Mouse (Mus musculus) erythroblast, embryonic 14.5 days (primary cell): ENCODE data around the gene Podnl1. TPM values are rescaled to one million over a fixed set of nuclear protein-coding genes. Genes with fewer than 3 reads are reported as not detected.

ENCODE experiments used
- H3K27me3 ChIP-seq: 2 replicates; pipeline ENCODE4 v1.6.1; 2012; ENCODE audit warnings: inconsistent platforms; ENCODE audit not compliant: control insufficient read depth
- H3K36me3 ChIP-seq: 2 replicates; pipeline ENCODE4 v1.6.1; 2012; ENCODE audit warnings: mild to moderate bottlenecking, inconsistent platforms; ENCODE audit not compliant: control insufficient read depth
- H3K4me1 ChIP-seq: 2 replicates; pipeline ENCODE4 v1.6.1; 2012; ENCODE audit warnings: inconsistent platforms; ENCODE audit not compliant: control insufficient read depth
- H3K4me3 ChIP-seq: replicated peaks from 2 replicates; pipeline ENCODE3; 2012; ENCODE audit warnings: moderate library complexity, mild to moderate bottlenecking, inconsistent platforms
- H3K9me3 ChIP-seq: 2 replicates; pipeline ENCODE4 v1.6.1; 2012; ENCODE audit warnings: low read length, inconsistent platforms, mixed read lengths; ENCODE audit not compliant: control insufficient read depth
- GATA1 ChIP-seq: IDR thresholded peaks from 2 replicates; pipeline ENCODE4 v1.6.1; 2012; ENCODE audit warnings: low read length, inconsistent platforms, mixed read lengths
- TAL1 ChIP-seq: IDR thresholded peaks from 3 replicates; pipeline ENCODE4 v1.6.1; 2012; ENCODE audit warnings: low read length, inconsistent platforms, mixed read lengths
- polyA plus RNA-seq: library from polyadenylated mRNA; stranded (reverse); fragments of >175 nt; gene quantifications from 2 replicates; pipeline ENCODE4 v1.2.3, GENCODE M21; 2012

Podnl1 gene
- not detected in 2 replicates for polyA plus RNA-seq

DNA sequence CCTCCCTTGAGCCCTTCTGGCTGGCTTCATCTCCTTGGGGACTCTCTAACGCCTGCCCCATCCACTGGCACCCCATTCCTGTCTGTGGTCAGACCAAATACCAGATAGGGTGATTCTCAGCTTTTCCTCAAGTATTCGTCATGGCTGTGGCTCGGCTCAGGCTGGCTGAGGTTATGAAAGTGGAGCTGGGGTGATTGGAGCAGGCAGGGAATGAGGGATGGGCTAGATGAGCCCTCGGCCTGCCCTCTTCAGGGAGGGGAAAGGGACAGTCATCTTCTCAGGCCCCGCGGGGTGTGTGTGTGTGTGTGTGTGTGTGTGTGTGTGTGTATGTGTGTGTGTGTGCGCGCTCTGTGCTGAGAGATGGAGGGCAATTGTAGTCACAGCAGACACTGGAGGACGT, at the start of gene Podnl1:
Gene Podnl1, plus strand, starts transcription at position 334 of the 400 bp plus-strand sequence.
- Histone ChIP-seq H3K9me3 (no peaks in the 10 kb centered on the region), H3K4me3 (no peak within 1 kb of the TSS), H3K4me1 (no peaks in the 10 kb centered on the region), H3K36me3 (no peaks in the 10 kb centered on the region), H3K27me3 (no peaks in the 10 kb centered on the region; the same call in 1 of the 2 replicates)
- TF ChIP-seq GATA1 (no peak), TAL1 (no peak)

DNA sequence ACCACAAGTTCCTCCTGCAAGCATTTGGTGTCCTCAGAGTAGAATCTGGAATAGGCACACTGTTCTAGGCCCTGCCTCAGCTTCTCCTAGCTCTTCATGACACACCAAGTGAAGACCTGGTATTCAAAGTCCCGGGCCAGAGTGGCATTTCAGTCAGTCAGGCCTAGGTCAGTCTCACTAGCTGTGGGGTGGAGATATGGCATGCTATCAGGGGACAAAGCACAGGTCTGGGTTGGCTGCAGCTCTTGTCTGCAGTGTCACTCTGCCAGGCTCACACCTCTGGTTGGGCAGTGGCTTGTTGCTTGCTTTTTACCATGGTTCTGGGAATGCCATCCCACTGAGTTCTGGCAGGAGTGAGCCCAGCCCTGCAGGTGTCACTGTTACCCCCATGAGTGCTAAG, 49.4 kb upstream of the Podnl1 start:
- TF ChIP-seq GATA1 (no peak), TAL1 (no peak)
- peaks cover 56% of the 10 kb centered on the region for H3K36me3 ChIP-seq
- H3K4me1 ChIP-seq = peaks cover 9% of the 10 kb centered on the region
- H3K9me3 ChIP-seq = no peaks in the 10 kb centered on the region
- no peaks in the 10 kb centered on the region for H3K27me3 ChIP-seq
- H3K4me3 ChIP-seq = no peak overlapping the region

DNA sequence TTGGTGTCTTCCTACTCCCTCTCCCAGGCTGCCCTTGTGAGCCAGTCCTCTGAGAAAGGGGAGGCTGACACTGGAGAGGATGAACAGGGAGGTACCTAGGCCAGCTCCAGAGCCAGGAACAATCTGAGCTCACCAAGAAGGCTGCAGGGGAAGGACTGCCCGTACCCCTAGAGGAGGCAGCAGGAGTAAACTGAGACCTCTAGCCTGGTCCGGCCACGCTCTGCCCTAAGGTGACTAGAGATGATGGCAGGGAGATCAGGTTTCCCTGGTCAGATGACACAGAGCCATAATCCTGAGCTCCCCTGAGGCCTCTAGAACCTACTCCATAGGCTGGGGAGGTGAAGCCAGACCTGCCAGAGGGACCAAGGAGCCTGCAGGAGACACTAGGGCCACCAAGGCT, 48.9 kb upstream of the Podnl1 start:
- no peak overlapping the region for H3K4me3 ChIP-seq
- TF ChIP-seq TAL1 (no peak), GATA1 (no peak)
- peaks cover 57% of the 10 kb centered on the region for H3K36me3 ChIP-seq
- H3K9me3 ChIP-seq = no peaks in the 10 kb centered on the region
- H3K4me1 ChIP-seq = peaks cover 7% of the 10 kb centered on the region; the same call in 1 of the 2 replicates
- no peaks in the 10 kb centered on the region for H3K27me3 ChIP-seq

GRCm38 (mm10) chr8:84079206-84079605, 46.6 kb upstream of the Podnl1 start:
- Histone ChIP-seq H3K4me3 (no peak overlapping the region), H3K27me3 (no peaks in the 10 kb centered on the region), H3K9me3 (no peaks in the 10 kb centered on the region), H3K4me1 (peaks cover 5% of the 10 kb centered on the region; the same call in 1 of the 2 replicates), H3K36me3 (peaks cover 72% of the 10 kb centered on the region)
- TF ChIP-seq GATA1 (no peak), TAL1 (no peak)

- Histone ChIP-seq H3K4me3 (no peak overlapping the region), H3K4me1 (peaks cover 2% of the 10 kb centered on the region; the same call in 1 of the 2 replicates), H3K27me3 (no peaks in the 10 kb centered on the region), H3K36me3 (peaks cover 81% of the 10 kb centered on the region), H3K9me3 (no peaks in the 10 kb centered on the region)
- TF ChIP-seq TAL1 (no peak), GATA1 (no peak)
Measured at GRCm38 (mm10) chr8:84083829-84084241, 42.0 kb upstream of the Podnl1 start.

DNA sequence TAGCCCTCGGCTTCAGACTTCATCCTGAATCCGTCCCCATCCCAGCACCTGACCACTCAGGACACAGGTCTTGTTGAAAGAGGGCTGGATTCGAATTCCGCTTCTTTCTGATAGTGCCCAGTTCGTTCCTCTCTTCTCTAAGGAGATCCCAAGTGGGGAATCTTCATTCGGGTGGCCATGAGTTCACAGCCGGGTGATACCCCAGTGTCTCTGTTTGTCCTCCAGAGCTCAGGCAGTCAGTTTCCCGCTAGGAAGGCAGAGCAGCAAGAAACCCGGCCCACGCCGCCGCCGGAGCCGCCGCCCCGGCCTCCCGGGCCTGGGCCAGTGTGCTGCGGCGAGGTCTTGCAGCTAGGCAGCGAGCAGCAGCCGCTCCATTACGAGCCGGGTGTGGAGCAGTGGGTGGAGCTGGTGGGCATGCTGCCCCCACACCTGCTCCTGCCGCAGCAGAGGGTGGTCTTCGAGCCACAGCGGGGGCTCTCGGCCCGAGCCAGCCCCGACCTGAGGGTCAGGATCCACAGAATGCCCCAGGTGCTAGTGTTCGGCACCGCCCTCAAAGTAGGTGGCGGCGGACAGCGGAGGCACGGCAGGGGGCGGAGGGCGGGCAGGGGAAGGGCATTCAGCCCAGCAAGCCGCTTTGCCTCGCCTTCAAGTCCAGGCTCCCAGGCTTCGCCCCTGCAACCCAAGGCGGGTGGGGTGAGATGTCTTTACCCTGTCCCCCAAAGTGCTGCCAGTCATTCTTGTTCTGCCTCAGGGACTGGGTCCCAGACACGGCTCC, 41.3 kb upstream of the Podnl1 start:
- TF ChIP-seq TAL1 (no peak), GATA1 (no peak)
- Histone ChIP-seq H3K4me3 (no peak overlapping the region), H3K4me1 (peaks cover 2% of the 10 kb centered on the region; the same call in 1 of the 2 replicates), H3K27me3 (no peaks in the 10 kb centered on the region), H3K36me3 (peaks cover 83% of the 10 kb centered on the region), H3K9me3 (no peaks in the 10 kb centered on the region)

DNA sequence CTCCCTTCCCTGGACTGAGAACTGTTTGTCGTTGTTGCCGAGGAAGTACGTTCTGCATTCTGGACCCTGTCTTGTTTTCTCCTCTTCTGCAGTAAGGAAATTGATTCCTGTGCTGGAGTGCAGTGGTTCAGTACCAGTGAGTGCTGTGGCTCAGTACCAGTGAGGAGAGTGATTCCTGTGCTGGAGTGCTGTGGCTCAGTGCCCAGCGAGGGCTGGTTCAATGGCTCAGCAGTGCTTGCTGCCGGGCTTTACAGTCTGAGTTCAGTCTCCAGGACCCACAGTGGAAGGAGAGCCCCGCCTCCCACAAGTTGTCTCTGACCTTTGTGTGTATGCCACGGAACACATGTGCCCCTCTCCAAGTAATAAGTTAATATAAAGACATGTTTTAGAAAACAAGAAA, 38.6 kb upstream of the Podnl1 start:
- Histone ChIP-seq H3K4me3 (no peak overlapping the region), H3K4me1 (no peaks in the 10 kb centered on the region), H3K27me3 (no peaks in the 10 kb centered on the region), H3K9me3 (no peaks in the 10 kb centered on the region), H3K36me3 (peaks cover 81% of the 10 kb centered on the region)
- TF ChIP-seq TAL1 (no peak), GATA1 (no peak)

DNA sequence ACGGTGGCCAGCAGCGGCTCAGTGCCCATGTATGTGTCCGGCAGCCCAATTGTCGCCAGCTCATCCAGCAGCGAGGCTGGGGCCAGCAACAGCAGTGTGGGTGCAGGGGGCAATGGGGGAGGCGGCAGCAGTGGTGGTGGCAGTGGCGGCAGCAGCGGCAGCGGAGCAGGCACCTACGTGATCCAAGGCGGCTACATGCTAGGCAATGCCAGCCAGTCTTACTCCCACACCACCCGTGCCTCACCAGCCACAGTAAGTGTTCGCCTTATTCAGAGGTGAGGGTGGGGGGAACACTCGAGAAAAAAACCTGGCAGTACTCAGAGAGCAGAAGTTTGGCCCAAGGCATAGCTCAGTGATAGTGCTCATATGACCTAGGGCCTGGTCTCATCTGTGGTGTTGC, 38.0 kb upstream of the Podnl1 start:
- TF ChIP-seq TAL1 (no peak), GATA1 (no peak)
- Histone ChIP-seq H3K4me1 (no peaks in the 10 kb centered on the region), H3K4me3 (no peak overlapping the region), H3K9me3 (no peaks in the 10 kb centered on the region), H3K27me3 (no peaks in the 10 kb centered on the region), H3K36me3 (peaks cover 81% of the 10 kb centered on the region)

GRCm38 (mm10) chr8:84089277-84089676, 36.5 kb upstream of the Podnl1 start:
- Histone ChIP-seq H3K4me3 (no peak overlapping the region), H3K36me3 (peaks cover 83% of the 10 kb centered on the region), H3K9me3 (no peaks in the 10 kb centered on the region), H3K4me1 (no peaks in the 10 kb centered on the region), H3K27me3 (no peaks in the 10 kb centered on the region)
- TF ChIP-seq TAL1 = no peak
- no peak for TF ChIP-seq GATA1

GRCm38 (mm10) chr8:84090585-84090984, 35.2 kb upstream of the Podnl1 start:
- Histone ChIP-seq H3K4me3 (no peak overlapping the region), H3K36me3 (peaks cover 85% of the 10 kb centered on the region), H3K4me1 (no peaks in the 10 kb centered on the region), H3K27me3 (no peaks in the 10 kb centered on the region), H3K9me3 (no peaks in the 10 kb centered on the region)
- TF ChIP-seq TAL1 (no peak), GATA1 (no peak)
